10 mouse cellular contexts compared by ENCODE assay signal in genomic region chr2:91312578-91313311, GRCm38 (mm10). TPM values are rescaled to one million over a fixed set of nuclear protein-coding genes. Genes with fewer than 3 reads are reported as not detected.
A peak's percentile ranks its signal among the peaks of the same experiment; 100 is the strongest.
DNase-seq lines count a peak whose midpoint lies in the region; ATAC-seq and TF ChIP-seq lines count a peak whose summit lies in the region.
"Had no signal": no experiment of that assay in that cellular context is flagged by ENCODE, and none has a peak within 500 bp of the region (broad histone marks: within the 10 kb centered on the region; RNA-seq: fewer than 3 reads in every experiment).

No protein-coding gene starts in this region.

- no peak for TF ChIP-seq POLR2A in kidney, adult 2 months (IDR thresholded peaks at IDR 0.05; ENCODE audit: low read depth, low read length)

- peak; percentile 63; the same call in 1 of the 2 replicates for ATAC-seq in hindbrain, postnatal 0 days
- peak; percentile 70; the same call in 1 of the 2 replicates for ATAC-seq in neural tube, embryonic 14.5 days (ENCODE audit: low read depth)
- ATAC-seq in granulocyte monocyte progenitor cell, adult 5-6 weeks (replicated peaks; ENCODE audit: poor library complexity, severe bottlenecking), result no peak
- no peak for ATAC-seq in cerebellum, adult (ENCODE audit: insufficient number of reproducible peaks, low FRiP score, low TSS enrichment)

- peak; percentile 19 for DNase-seq in kidney, adult 2 months
- DNase-seq in kidney, adult 8-10 months, result no peak
- DNase-seq in adrenal gland, postnatal 36 days, result peak; percentile 53 to 65
- no peak for DNase-seq in hindbrain, postnatal 0 days (ENCODE audit: low spot score)
- no peak for DNase-seq in cerebellum, adult 9-11 months
- DNase-seq: liver, embryonic 13.5 days had no signal

- H3K4me2 ChIP-seq in hindbrain, postnatal 0 days (ENCODE audit: low read depth, low read length), result no peak overlapping the region
- no peak overlapping the region for H3K4me2 ChIP-seq in neural tube, embryonic 14.5 days (ENCODE audit: low read depth, low read length)
- H3K4me2 ChIP-seq: liver, embryonic 13.5 days had no signal

- no peaks in the 10 kb centered on the region for H3K4me1 ChIP-seq in kidney, adult 2 months (ENCODE audit: control insufficient read depth, insufficient read depth, low read length)
- peaks cover 6% of the 10 kb centered on the region; the same call in 1 of the 2 replicates for H3K4me1 ChIP-seq in hindbrain, postnatal 0 days (ENCODE audit: insufficient read depth, low read length)
- H3K4me1 ChIP-seq in neural tube, embryonic 14.5 days (ENCODE audit: control insufficient read depth, insufficient read depth, low read length), result no peaks in the 10 kb centered on the region
- H3K4me1 ChIP-seq: liver, embryonic 13.5 days had no signal

- WGBS in kidney, adult 2 months, result 58% methylated on average over 10 of the region's 10 CpGs
- WGBS in hindbrain, postnatal 0 days, result 28% methylated on average over 10 of the region's 10 CpGs
- WGBS in neural tube, embryonic 14.5 days, result 25% methylated on average over 10 of the region's 10 CpGs

- no peak overlapping the region for H3K4me3 ChIP-seq in kidney, adult 2 months (ENCODE audit: insufficient read depth, low read depth, low read length)
- no peak overlapping the region for H3K4me3 ChIP-seq in hindbrain, postnatal 0 days (ENCODE audit: low read length)
- H3K4me3 ChIP-seq in neural tube, embryonic 14.5 days (ENCODE audit: low read depth, low read length), result no peak overlapping the region
- H3K4me3 ChIP-seq: liver, embryonic 13.5 days had no signal

- H3K36me3 ChIP-seq in kidney, adult 2 months (ENCODE audit: control insufficient read depth, insufficient read depth, low read length), result no peaks in the 10 kb centered on the region
- no peaks in the 10 kb centered on the region for H3K36me3 ChIP-seq in hindbrain, postnatal 0 days (ENCODE audit: insufficient read depth, low read length)
- H3K36me3 ChIP-seq in neural tube, embryonic 14.5 days (ENCODE audit: control insufficient read depth, insufficient read depth, low read length), result no peaks in the 10 kb centered on the region
- H3K36me3 ChIP-seq: G1E; liver, embryonic 13.5 days had no signal

- no peak overlapping the region for H3K27ac ChIP-seq in kidney, adult 2 months (ENCODE audit: insufficient read depth, low read depth, low read length)
- peak overlapping the region; percentile 42; the same call in 1 of the 2 replicates for H3K27ac ChIP-seq in hindbrain, postnatal 0 days
- peak overlapping the region; percentile 39; the same call in 1 of the 2 replicates for H3K27ac ChIP-seq in neural tube, embryonic 14.5 days (ENCODE audit: low read depth, low read length)
- H3K27ac ChIP-seq: liver, embryonic 13.5 days had no signal

- no peaks in the 10 kb centered on the region for H3K9me3 ChIP-seq in hindbrain, postnatal 0 days (ENCODE audit: low read length)
- no peaks in the 10 kb centered on the region for H3K9me3 ChIP-seq in neural tube, embryonic 14.5 days (ENCODE audit: control insufficient read depth, low read length)
- H3K9me3 ChIP-seq: G1E; liver, embryonic 13.5 days had no signal

- no peaks in the 10 kb centered on the region for H3K27me3 ChIP-seq in kidney, adult 2 months (replicated peaks; ENCODE audit: control insufficient read depth, insufficient read depth, low read length)
- no peaks in the 10 kb centered on the region for H3K27me3 ChIP-seq in hindbrain, postnatal 0 days (ENCODE audit: insufficient read depth, low read length)
- no peaks in the 10 kb centered on the region for H3K27me3 ChIP-seq in neural tube, embryonic 14.5 days (ENCODE audit: control insufficient read depth, insufficient read depth, low read length)
- H3K27me3 ChIP-seq: liver, embryonic 13.5 days had no signal

- H3K9ac ChIP-seq in hindbrain, postnatal 0 days (replicated peaks; ENCODE audit: low read length), result no peak overlapping the region
- no peak overlapping the region for H3K9ac ChIP-seq in neural tube, embryonic 14.5 days (replicated peaks; ENCODE audit: low read depth, low read length)
- H3K9ac ChIP-seq: liver, embryonic 13.5 days had no signal

- TF ChIP-seq CTCF in kidney, adult 2 months (conservative IDR thresholded peaks at IDR 0.05; ENCODE audit: insufficient read depth, insufficient read length, low read depth, low read length), result no peak
- TF ChIP-seq CTCF in hindbrain, postnatal 0 days (IDR thresholded peaks at IDR 0.05; ENCODE audit: low read depth), result no peak

RNA-seq across cellular contexts. Expression of gene Arfgap2, which starts 48.0 kb away (rescaled TPM):
- 32.7 and 38.4 TPM in 2 replicates for polyA plus RNA-seq in kidney, adult 2 months (2012; rRNA removed)
- 10 to 100 TPM; 88.2 to 94.6 TPM for total RNA-seq in adrenal gland, postnatal 36 days (2021)
- 41.8 and 54.4 TPM in 2 replicates for total RNA-seq in hindbrain, postnatal 0 days (2014; rRNA removed)
- polyA plus RNA-seq in hindbrain, postnatal 0 days (2015; fragmentation: Nextera tagmentation; extraction: Ambion mirVana), result 53.8 and 54.1 TPM in 2 replicates
- polyA plus RNA-seq in neural tube, embryonic 14.5 days (2014; fragmentation: Nextera tagmentation; extraction: Ambion mirVana), result 52.9 and 68.8 TPM in 2 replicates
- 41.7 and 46.5 TPM in 2 replicates for total RNA-seq in granulocyte monocyte progenitor cell, adult 5-6 weeks (2014; fragmentation: Nextera tagmentation)
- 42.4 and 46.6 TPM in 2 replicates for total RNA-seq in granulocyte monocyte progenitor cell, adult 5-6 weeks (2017)

RNA-seq across cellular contexts. Expression of gene Pacsin3, which starts 57.0 kb away (rescaled TPM):
- polyA plus RNA-seq in kidney, adult 2 months (2012; rRNA removed), result 30.2 and 33.3 TPM in 2 replicates
- 100 to 1,000 TPM in 1 of 2 experiments, 10 to 100 TPM in 1; 52.8 to 124 TPM for total RNA-seq in adrenal gland, postnatal 36 days (2021)
- total RNA-seq in hindbrain, postnatal 0 days (2014; rRNA removed), result 16.3 and 25.7 TPM in 2 replicates
- polyA plus RNA-seq in hindbrain, postnatal 0 days (2015; fragmentation: Nextera tagmentation; extraction: Ambion mirVana), result 26.0 and 26.1 TPM in 2 replicates
- polyA plus RNA-seq in neural tube, embryonic 14.5 days (2014; fragmentation: Nextera tagmentation; extraction: Ambion mirVana), result 11.7 and 13.1 TPM in 2 replicates
- not detected in 2 replicates for total RNA-seq in granulocyte monocyte progenitor cell, adult 5-6 weeks (2014; fragmentation: Nextera tagmentation)
- 1.5 TPM in 1 of 2 replicates, not detected in the other for total RNA-seq in granulocyte monocyte progenitor cell, adult 5-6 weeks (2017)

Comparison
In these comparisons a context has a peak if more than half of its experiments do, and no peak if none do; other contexts are left out.
1. DNase-seq: peak in kidney, adult 2 months (single experiment) and adrenal gland, postnatal 36 days (2 of 2); none in kidney, adult 8-10 months (0 of 2), hindbrain, postnatal 0 days (single experiment) and cerebellum, adult 9-11 months (single experiment).
2. ATAC-seq: peak in hindbrain, postnatal 0 days (single experiment) and neural tube, embryonic 14.5 days (single experiment); none in granulocyte monocyte progenitor cell, adult 5-6 weeks (single experiment) and cerebellum, adult (single experiment).